Mouse (Mus musculus) myocyte (in vitro differentiated cells): Measurements from ENCODE around the gene Cpa1.

Source experiments
- MAX ChIP-seq: IDR thresholded peaks from one replicate; pipeline ENCODE4 v1.6.1; 2011; ENCODE audit warnings: low read depth, mild to moderate bottlenecking, control low read depth
- MYOG ChIP-seq, 3 experiments: IDR thresholded peaks; one replicate each; pipeline ENCODE4 v1.6.1; 2011; ENCODE audit warnings: control low read depth in 2 of 3, low read depth in 2 of 3, mild to moderate bottlenecking in 2 of 3; ENCODE audit not compliant: insufficient read length in 2 of 3, control insufficient read depth in 1 of 3, insufficient read depth in 1 of 3
- POLR2A ChIP-seq: IDR thresholded peaks from one replicate; pipeline ENCODE4 v1.6.1; 2011; ENCODE audit warnings: low read depth, mild to moderate bottlenecking, control low read depth, moderate library complexity; ENCODE audit not compliant: insufficient read length
- POLR2AphosphoS2 ChIP-seq: IDR thresholded peaks from one replicate; pipeline ENCODE4 v1.6.1; 2011; ENCODE audit warnings: low read depth, control low read depth; ENCODE audit not compliant: insufficient read length
- TCF3 ChIP-seq: IDR thresholded peaks from one replicate; pipeline ENCODE4 v1.6.1; 2011; ENCODE audit warnings: low read depth, control low read depth; ENCODE audit not compliant: insufficient read length
- USF1 ChIP-seq: IDR thresholded peaks from one replicate; pipeline ENCODE4 v1.6.1; 2011; ENCODE audit warnings: low read depth, mild to moderate bottlenecking, control low read depth, moderate library complexity

DNA sequence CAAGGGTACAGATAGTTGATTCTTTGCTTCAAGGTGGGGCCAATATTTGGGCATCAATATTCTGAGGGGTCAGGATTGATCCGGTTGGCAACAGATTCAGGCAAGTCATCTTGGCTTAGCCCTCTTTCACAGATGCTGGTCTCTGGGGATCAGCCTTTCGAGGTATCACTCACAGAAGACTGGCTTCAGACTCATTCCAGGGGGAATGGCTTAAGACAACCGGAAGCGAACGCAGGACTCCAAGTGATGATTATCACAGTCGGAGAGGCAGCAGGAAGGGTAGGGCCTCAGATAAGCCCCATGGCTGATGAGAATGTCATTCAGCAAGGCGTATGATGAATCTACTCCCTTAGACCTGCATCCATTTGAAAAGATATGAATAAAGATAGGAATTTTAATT lies 44.7 kb upstream of the Cpa1 start:
- no peak for TF ChIP-seq USF1
- no peak for TF ChIP-seq POLR2A
- TF ChIP-seq MYOG (IDR thresholded peaks at IDR 0.05; ENCODE audit: control insufficient read depth in 1 of 3, insufficient read depth in 1 of 3, insufficient read length in 2 of 3, low read depth in 2 of 3), result no peak
- TF ChIP-seq MAX, result no peak
- TF ChIP-seq POLR2AphosphoS2, result no peak
- no peak for TF ChIP-seq TCF3
